Mouse (Mus musculus): ENCODE results near the gene Plin3. TPM values are rescaled to one million over a fixed set of nuclear protein-coding genes. Genes with fewer than 3 reads are reported as not detected.

Plin3 gene
- total RNA-seq (2014; rRNA removed) (23.0 and 28.1 TPM in 2 replicates), polyA plus RNA-seq (2012; rRNA removed) (20.6 and 21.5 TPM in 2 replicates)

DNA sequence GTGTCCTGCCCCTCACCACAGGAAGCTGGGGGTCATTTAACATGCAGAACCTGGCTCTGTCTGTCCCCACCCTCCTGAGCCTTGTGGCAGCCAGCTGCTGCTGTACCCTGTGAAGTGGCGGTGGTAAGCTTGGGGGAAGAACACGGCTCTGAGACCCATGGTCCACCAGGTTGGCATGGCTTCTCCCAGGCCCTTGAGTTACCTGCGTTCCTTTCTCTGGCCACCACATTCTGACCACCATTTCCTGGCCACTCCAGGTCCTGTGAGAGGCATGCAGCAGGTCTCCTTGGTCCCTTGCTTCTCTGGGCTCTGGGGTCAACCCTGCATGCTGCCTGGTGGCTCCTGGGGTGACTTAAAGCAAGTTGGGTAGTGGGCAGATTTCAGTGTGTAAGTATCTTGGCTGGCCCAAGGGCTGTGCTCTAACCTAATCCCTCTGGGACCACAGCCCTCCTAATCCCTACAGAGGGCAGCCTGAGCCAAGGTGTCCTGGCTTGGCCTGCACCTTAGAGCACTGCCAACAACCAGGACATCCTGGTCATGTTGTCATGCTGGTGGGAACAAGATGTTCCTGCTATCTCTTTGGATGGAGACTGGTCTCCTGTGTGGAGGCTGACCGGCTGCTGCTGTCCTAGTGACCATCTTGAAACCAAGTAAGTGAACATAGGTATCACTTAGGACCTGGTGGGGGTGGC lies at the start of gene Plin3:
Plin3 (minus strand) TSS at position 343 of the 692 bp plus-strand sequence.
- H3K79me2 ChIP-seq (ENCODE audit: control insufficient read depth, insufficient read depth, low read length): no peaks in the 10 kb centered on the region; the same call in 1 of the 2 replicates
- no peaks in the 10 kb centered on the region for H3K36me3 ChIP-seq (ENCODE audit: control insufficient read depth, insufficient read depth, low read length)
- 83% methylated on average over 4 of the region's 4 CpGs for WGBS
- no peak within 1 kb of the TSS for H3K4me3 ChIP-seq (ENCODE audit: insufficient read depth, low read depth, low read length)
- no peak within 1 kb of the TSS for H3K9ac ChIP-seq (ENCODE audit: low read depth, low read length)
- no peak for DNase-seq (ENCODE audit: extremely low read depth, low read depth, low spot score)
- H3K27me3 ChIP-seq (ENCODE audit: control insufficient read depth, insufficient read depth, low read length): no peaks in the 10 kb centered on the region
- no peak within 1 kb of the TSS for H3K27ac ChIP-seq (replicated peaks; ENCODE audit: insufficient read depth, low read depth, low read length)
- H3K4me1 ChIP-seq (ENCODE audit: control insufficient read depth, insufficient read depth, low read length): peaks cover 11% of the 10 kb centered on the region
- TF ChIP-seq CTCF (IDR thresholded peaks at IDR 0.05; ENCODE audit: low read depth, low read length) (no peak), POLR2A (IDR thresholded peaks at IDR 0.05; ENCODE audit: extremely low read depth, insufficient read depth, low read length) (no peak)

DNA sequence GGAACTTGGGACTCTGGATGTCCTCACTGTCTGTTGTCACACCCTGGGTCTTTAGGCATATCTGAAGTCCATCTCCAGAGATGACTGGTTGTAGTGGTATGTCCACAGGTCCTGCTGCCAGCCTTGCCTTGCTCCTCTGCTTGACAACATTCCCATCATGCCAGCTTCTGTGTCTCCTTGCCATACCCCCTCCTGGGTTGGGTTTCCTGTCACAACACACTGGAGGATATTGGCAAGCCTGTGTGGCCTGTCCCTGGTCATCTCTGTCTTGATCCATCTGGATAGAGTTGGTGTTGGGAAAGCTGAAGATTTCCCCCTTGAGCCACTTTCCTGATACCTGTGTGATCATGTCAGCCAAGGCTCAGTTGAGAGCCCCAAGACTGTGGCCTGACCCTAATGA lies 48.0 kb upstream of the Plin3 start:
- no peak overlapping the region for H3K27ac ChIP-seq (replicated peaks; ENCODE audit: insufficient read depth, low read depth, low read length)
- no peak for DNase-seq (ENCODE audit: extremely low read depth, low read depth, low spot score)
- no peaks in the 10 kb centered on the region for H3K27me3 ChIP-seq (ENCODE audit: control insufficient read depth, insufficient read depth, low read length)
- peaks cover 58% of the 10 kb centered on the region for H3K79me2 ChIP-seq (ENCODE audit: control insufficient read depth, insufficient read depth, low read length)
- TF ChIP-seq CTCF (IDR thresholded peaks at IDR 0.05; ENCODE audit: low read depth, low read length) (no peak), POLR2A (IDR thresholded peaks at IDR 0.05; ENCODE audit: extremely low read depth, insufficient read depth, low read length) (no peak)
- no peaks in the 10 kb centered on the region for H3K36me3 ChIP-seq (ENCODE audit: control insufficient read depth, insufficient read depth, low read length)
- H3K9ac ChIP-seq (ENCODE audit: low read depth, low read length): no peak overlapping the region
- H3K4me1 ChIP-seq (ENCODE audit: control insufficient read depth, insufficient read depth, low read length): peaks cover 6% of the 10 kb centered on the region; the same call in 1 of the 2 replicates
- H3K4me3 ChIP-seq (ENCODE audit: insufficient read depth, low read depth, low read length): no peak overlapping the region

DNA sequence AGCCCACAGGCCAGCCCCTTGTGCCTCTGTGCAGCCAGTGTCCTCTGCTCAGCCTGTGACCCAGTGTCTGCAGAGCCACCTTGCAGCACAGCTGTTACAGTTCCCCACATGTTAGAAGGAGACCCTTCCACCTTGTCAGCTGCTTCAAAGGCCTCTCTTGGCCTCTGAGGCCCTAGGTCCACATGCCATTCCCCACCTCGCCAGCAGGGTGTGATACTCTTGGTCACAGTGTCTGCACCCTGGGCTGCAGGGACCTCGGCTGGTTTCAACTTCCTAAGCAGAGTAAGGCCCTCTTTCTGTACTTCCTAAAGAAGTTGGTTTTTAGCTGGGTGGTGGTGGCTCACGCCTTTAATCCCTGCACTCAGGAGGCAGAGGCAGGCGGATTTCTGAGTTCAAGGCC lies 46.2 kb upstream of the Plin3 start:
- H3K27me3 ChIP-seq (ENCODE audit: control insufficient read depth, insufficient read depth, low read length): no peaks in the 10 kb centered on the region
- H3K4me1 ChIP-seq (ENCODE audit: control insufficient read depth, insufficient read depth, low read length): peaks cover 6% of the 10 kb centered on the region
- no peak overlapping the region for H3K9ac ChIP-seq (ENCODE audit: low read depth, low read length)
- no peaks in the 10 kb centered on the region for H3K36me3 ChIP-seq (ENCODE audit: control insufficient read depth, insufficient read depth, low read length)
- peaks cover 67% of the 10 kb centered on the region for H3K79me2 ChIP-seq (ENCODE audit: control insufficient read depth, insufficient read depth, low read length)
- H3K27ac ChIP-seq (replicated peaks; ENCODE audit: insufficient read depth, low read depth, low read length): no peak overlapping the region
- DNase-seq (ENCODE audit: extremely low read depth, low read depth, low spot score): no peak
- TF ChIP-seq POLR2A (IDR thresholded peaks at IDR 0.05; ENCODE audit: extremely low read depth, insufficient read depth, low read length) (no peak), CTCF (IDR thresholded peaks at IDR 0.05; ENCODE audit: low read depth, low read length) (peak; percentile 63)
- H3K4me3 ChIP-seq (ENCODE audit: insufficient read depth, low read depth, low read length): no peak overlapping the region
- 85% methylated on average over 4 of the region's 4 CpGs for WGBS

DNA sequence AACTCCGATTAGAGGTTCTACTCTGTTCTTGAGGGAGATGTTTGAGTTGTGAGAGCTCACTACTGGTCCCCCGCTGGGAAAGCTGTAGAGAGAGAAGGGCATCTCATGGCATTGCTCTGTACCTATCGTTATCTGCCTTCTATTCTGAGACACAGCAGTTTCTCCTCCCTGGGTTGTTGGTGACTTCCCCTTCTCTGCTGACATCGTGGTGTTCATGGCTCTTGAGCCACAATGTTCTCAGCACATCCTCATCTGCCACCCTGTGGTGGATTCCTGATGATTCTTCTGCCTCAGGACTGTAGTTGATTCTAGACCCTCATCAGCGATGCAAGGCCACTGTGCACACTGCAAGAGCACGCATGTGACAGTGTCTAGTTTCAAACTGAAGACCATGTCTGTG lies 45.1 kb upstream of the Plin3 start:
- no peak overlapping the region for H3K27ac ChIP-seq (replicated peaks; ENCODE audit: insufficient read depth, low read depth, low read length)
- peaks cover 66% of the 10 kb centered on the region for H3K79me2 ChIP-seq (ENCODE audit: control insufficient read depth, insufficient read depth, low read length)
- H3K9ac ChIP-seq (ENCODE audit: low read depth, low read length): no peak overlapping the region
- no peaks in the 10 kb centered on the region for H3K27me3 ChIP-seq (ENCODE audit: control insufficient read depth, insufficient read depth, low read length)
- TF ChIP-seq CTCF (IDR thresholded peaks at IDR 0.05; ENCODE audit: low read depth, low read length) (no peak), POLR2A (IDR thresholded peaks at IDR 0.05; ENCODE audit: extremely low read depth, insufficient read depth, low read length) (no peak)
- no peaks in the 10 kb centered on the region for H3K36me3 ChIP-seq (ENCODE audit: control insufficient read depth, insufficient read depth, low read length)
- H3K4me1 ChIP-seq (ENCODE audit: control insufficient read depth, insufficient read depth, low read length): peaks cover 6% of the 10 kb centered on the region
- DNase-seq (ENCODE audit: extremely low read depth, low read depth, low spot score): no peak
- whole genome bisulfite sequencing: 85% methylated on average over 6 of the region's 6 CpGs
- no peak overlapping the region for H3K4me3 ChIP-seq (ENCODE audit: insufficient read depth, low read depth, low read length)

DNA sequence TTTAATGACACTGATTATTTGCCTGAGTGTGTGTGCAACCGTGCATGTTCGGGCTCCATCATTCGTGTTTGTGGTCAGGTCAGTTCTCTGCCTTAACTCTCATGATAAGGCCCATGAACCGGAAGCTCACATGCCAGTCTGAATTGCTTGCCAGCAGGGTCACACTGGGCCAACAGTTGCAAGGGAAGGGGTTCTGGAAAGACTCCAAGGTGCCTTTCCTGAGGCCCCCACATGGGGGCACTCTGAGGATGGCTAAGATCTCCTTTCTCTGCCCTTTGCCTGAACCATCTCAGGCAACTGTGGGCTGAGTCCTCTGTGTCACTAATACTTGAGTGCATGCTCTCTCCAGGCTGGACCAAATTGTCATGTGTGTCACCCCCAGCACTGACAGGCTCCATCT lies 44.5 kb upstream of the Plin3 start:
- H3K27me3 ChIP-seq (ENCODE audit: control insufficient read depth, insufficient read depth, low read length): no peaks in the 10 kb centered on the region
- H3K4me1 ChIP-seq (ENCODE audit: control insufficient read depth, insufficient read depth, low read length): peaks cover 6% of the 10 kb centered on the region
- DNase-seq (ENCODE audit: extremely low read depth, low read depth, low spot score): peak; percentile 51
- peaks cover 70% of the 10 kb centered on the region for H3K79me2 ChIP-seq (ENCODE audit: control insufficient read depth, insufficient read depth, low read length)
- 4% methylated on average over 4 of the region's 4 CpGs for WGBS
- no peak overlapping the region for H3K9ac ChIP-seq (ENCODE audit: low read depth, low read length)
- no peak overlapping the region for H3K4me3 ChIP-seq (ENCODE audit: insufficient read depth, low read depth, low read length)
- no peaks in the 10 kb centered on the region for H3K36me3 ChIP-seq (ENCODE audit: control insufficient read depth, insufficient read depth, low read length)
- H3K27ac ChIP-seq (replicated peaks; ENCODE audit: insufficient read depth, low read depth, low read length): no peak overlapping the region
- TF ChIP-seq POLR2A (IDR thresholded peaks at IDR 0.05; ENCODE audit: extremely low read depth, insufficient read depth, low read length): no peak
- TF ChIP-seq CTCF (IDR thresholded peaks at IDR 0.05; ENCODE audit: low read depth, low read length): peak; percentile 69

DNA sequence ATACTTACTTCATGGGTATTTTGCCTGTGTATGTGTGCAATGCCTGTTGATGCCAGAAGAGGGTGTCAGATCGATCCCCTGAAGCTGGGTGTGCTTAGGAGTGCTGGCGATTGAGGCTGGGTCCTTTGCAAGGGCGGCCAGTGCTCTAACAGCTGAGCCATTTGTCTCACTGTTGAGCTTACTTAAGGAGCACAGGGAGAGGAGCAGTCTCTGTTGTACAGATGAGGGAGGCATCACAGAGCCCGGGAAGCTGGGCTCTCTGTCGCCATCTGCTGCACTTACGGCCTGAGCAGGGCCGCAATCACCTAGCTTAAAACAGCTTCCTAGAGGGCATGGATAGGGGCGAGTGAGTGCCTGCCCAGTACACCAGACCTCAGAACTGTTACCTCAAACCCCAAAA lies 40.3 kb upstream of the Plin3 start:
- H3K79me2 ChIP-seq (ENCODE audit: control insufficient read depth, insufficient read depth, low read length): peaks cover 71% of the 10 kb centered on the region
- no peak overlapping the region for H3K9ac ChIP-seq (ENCODE audit: low read depth, low read length)
- WGBS: 72% methylated on average over 8 of the region's 8 CpGs
- DNase-seq (ENCODE audit: extremely low read depth, low read depth, low spot score): no peak
- TF ChIP-seq POLR2A (IDR thresholded peaks at IDR 0.05; ENCODE audit: extremely low read depth, insufficient read depth, low read length) (no peak), CTCF (IDR thresholded peaks at IDR 0.05; ENCODE audit: low read depth, low read length) (peak; percentile 46)
- H3K4me1 ChIP-seq (ENCODE audit: control insufficient read depth, insufficient read depth, low read length): peaks cover 17% of the 10 kb centered on the region
- H3K27me3 ChIP-seq (ENCODE audit: control insufficient read depth, insufficient read depth, low read length): no peaks in the 10 kb centered on the region
- no peaks in the 10 kb centered on the region for H3K36me3 ChIP-seq (ENCODE audit: control insufficient read depth, insufficient read depth, low read length)
- no peak overlapping the region for H3K27ac ChIP-seq (replicated peaks; ENCODE audit: insufficient read depth, low read depth, low read length)
- no peak overlapping the region for H3K4me3 ChIP-seq (ENCODE audit: insufficient read depth, low read depth, low read length)
